Mouse (Mus musculus) kidney, embryonic 16.5 days (tissue): ENCODE measurements around the gene Erlin1. TPM values are rescaled to one million over a fixed set of nuclear protein-coding genes. Genes with fewer than 3 reads are reported as not detected.

Source experiments
- ATAC-seq: fragments of 200-750 bp; cut with Nextera tagmentation; 2 replicates; pipeline ENCODE4 v1.8.0; 2017; ENCODE audit warnings: moderate TSS enrichment; ENCODE audit not compliant: low FRiP score, low TSS enrichment
- H3K27ac ChIP-seq: fragments of 300-500 bp; sonication (generic); 2 replicates; pipeline ENCODE4 v1.5.1; 2014; ENCODE audit warnings: low read length
- H3K27me3 ChIP-seq: fragments of 300-500 bp; sonication (generic); 2 replicates; pipeline ENCODE4 v1.6.1; 2014; ENCODE audit warnings: low read length, control low read depth, mixed read lengths; ENCODE audit not compliant: insufficient read depth
- H3K36me3 ChIP-seq: fragments of 300-500 bp; sonication (generic); 2 replicates; pipeline ENCODE4 v1.6.1; 2014; ENCODE audit warnings: low read length, control low read depth, mixed read lengths; ENCODE audit not compliant: insufficient read depth
- H3K4me1 ChIP-seq: fragments of 300-500 bp; sonication (generic); 2 replicates; pipeline ENCODE4 v1.6.1; 2014; ENCODE audit warnings: low read length, control low read depth, mixed read lengths; ENCODE audit not compliant: insufficient read depth
- H3K4me2 ChIP-seq: fragments of 300-500 bp; sonication (generic); replicated peaks from 2 replicates; pipeline ENCODE4 v1.6.1; 2014; ENCODE audit warnings: low read depth, low read length
- H3K4me3 ChIP-seq: fragments of 300-500 bp; sonication (generic); 2 replicates; pipeline ENCODE4 v1.5.1; 2014; ENCODE audit warnings: mild to moderate bottlenecking, low read length
- H3K9ac ChIP-seq: fragments of 300-500 bp; sonication (generic); replicated peaks from 2 replicates; pipeline ENCODE4 v1.6.1; 2014; ENCODE audit warnings: low read length
- H3K9me3 ChIP-seq: fragments of 300-500 bp; sonication (generic); 2 replicates; pipeline ENCODE4 v1.6.1; 2016; ENCODE audit warnings: low read length, control low read depth
- WGBS: fragments of 180-500 bp; shearing (Covaris S2); extraction: QIAGEN DNeasy Blood & Tissue Kit; methylation state at CpG from one replicate; pipeline ENCODE4 v1.1.7; 2014; 5-methylcytosine and 5-hydroxymethylcytosine counted together
- polyA plus RNA-seq: library from polyadenylated mRNA; unstranded; fragments of >200 nt; fragmentation: Nextera tagmentation; extraction: Ambion mirVana; gene quantifications from 2 replicates; pipeline ENCODE4 v1.2.1, GENCODE M21; 2015

Gene Erlin1
- polyA plus RNA-seq, 1 experiment from 2014 or later: 57.7 TPM

GRCm38 (mm10) chr19:44067323-44068049 is 2.1 kb downstream of the Erlin1 start:
- Histone ChIP-seq H3K27ac (no peak overlapping the region), H3K9me3 (no peaks in the 10 kb centered on the region), H3K4me3 (peak overlapping the region; percentile 1; the same call in 1 of the 2 replicates), H3K4me2 (peak overlapping the region; percentile 85), H3K4me1 (peaks cover 19% of the 10 kb centered on the region; the same call in 1 of the 2 replicates), H3K27me3 (no peaks in the 10 kb centered on the region), H3K9ac (no peak overlapping the region), H3K36me3 (peaks cover 6% of the 10 kb centered on the region; the same call in 1 of the 2 replicates)
- no peak for ATAC-seq
- 53% methylated on average over 9 of the region's 9 CpGs for WGBS

- Histone ChIP-seq H3K4me2 (no peak overlapping the region), H3K9ac (no peak overlapping the region), H3K36me3 (peaks cover 15% of the 10 kb centered on the region), H3K4me1 (peaks cover 16% of the 10 kb centered on the region; the same call in 1 of the 2 replicates), H3K27ac (no peak overlapping the region), H3K27me3 (no peaks in the 10 kb centered on the region), H3K4me3 (no peak overlapping the region), H3K9me3 (no peaks in the 10 kb centered on the region)
- ATAC-seq: no peak
- WGBS: 92% methylated on average over 2 of the region's 2 CpGs
Observed at GRCm38 (mm10) chr19:44064734-44065133, 4.9 kb downstream of the Erlin1 start.

DNA sequence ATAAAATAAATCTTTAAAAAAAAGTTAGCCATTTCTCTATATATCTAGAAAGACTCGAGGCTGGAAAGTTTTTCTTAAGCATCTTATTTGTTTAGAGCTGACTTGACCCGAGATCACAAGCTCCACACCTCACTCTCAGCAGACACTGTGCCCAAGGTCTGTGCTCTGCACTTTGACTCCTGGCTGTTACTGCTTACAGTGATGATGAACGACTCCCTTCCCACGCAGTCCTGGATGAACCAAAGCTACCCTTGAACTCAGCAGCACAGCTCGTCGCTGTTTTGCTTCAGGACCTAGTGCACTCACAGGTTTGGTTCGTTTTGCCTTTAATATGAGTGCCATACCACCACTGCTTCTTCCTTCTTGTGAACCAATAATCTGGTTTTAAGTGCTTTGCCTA is 5.8 kb downstream of the Erlin1 start:
- no peak for ATAC-seq
- H3K9ac ChIP-seq: no peak overlapping the region
- peaks cover 20% of the 10 kb centered on the region for H3K36me3 ChIP-seq
- no peaks in the 10 kb centered on the region for H3K27me3 ChIP-seq
- no peak overlapping the region for H3K4me2 ChIP-seq
- no peak overlapping the region for H3K4me3 ChIP-seq
- no peak overlapping the region for H3K27ac ChIP-seq
- H3K9me3 ChIP-seq: no peaks in the 10 kb centered on the region
- 79% methylated on average over 7 of the region's 7 CpGs for WGBS
- H3K4me1 ChIP-seq: peaks cover 16% of the 10 kb centered on the region; the same call in 1 of the 2 replicates

DNA sequence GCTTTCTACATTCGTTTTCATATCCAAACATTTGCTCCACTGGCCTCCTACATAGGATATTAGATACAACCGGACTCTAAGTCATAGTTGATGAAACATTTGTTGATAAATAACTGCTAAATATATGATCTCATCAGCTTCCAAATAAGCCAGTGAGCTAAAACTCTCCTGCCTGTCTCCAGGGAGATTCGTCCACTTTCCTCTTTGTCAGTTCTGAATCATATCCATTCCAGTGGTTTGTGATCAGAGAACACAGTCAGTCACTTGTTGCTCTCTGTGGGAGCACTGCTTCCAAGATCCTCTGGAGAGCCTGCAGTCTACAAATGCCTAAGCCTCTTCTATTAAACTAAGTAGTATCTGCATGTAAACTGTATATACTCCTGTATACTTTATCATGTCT is 9.4 kb downstream of the Erlin1 start:
- H3K27me3 ChIP-seq: no peaks in the 10 kb centered on the region
- H3K27ac ChIP-seq: no peak overlapping the region
- no peaks in the 10 kb centered on the region for H3K9me3 ChIP-seq
- no peaks in the 10 kb centered on the region for H3K4me1 ChIP-seq
- no peak overlapping the region for H3K9ac ChIP-seq
- no peak overlapping the region for H3K4me2 ChIP-seq
- H3K36me3 ChIP-seq: peaks cover 32% of the 10 kb centered on the region
- no peak overlapping the region for H3K4me3 ChIP-seq
- ATAC-seq: no peak
- WGBS: 82% methylated on average over 3 of the region's 3 CpGs

DNA sequence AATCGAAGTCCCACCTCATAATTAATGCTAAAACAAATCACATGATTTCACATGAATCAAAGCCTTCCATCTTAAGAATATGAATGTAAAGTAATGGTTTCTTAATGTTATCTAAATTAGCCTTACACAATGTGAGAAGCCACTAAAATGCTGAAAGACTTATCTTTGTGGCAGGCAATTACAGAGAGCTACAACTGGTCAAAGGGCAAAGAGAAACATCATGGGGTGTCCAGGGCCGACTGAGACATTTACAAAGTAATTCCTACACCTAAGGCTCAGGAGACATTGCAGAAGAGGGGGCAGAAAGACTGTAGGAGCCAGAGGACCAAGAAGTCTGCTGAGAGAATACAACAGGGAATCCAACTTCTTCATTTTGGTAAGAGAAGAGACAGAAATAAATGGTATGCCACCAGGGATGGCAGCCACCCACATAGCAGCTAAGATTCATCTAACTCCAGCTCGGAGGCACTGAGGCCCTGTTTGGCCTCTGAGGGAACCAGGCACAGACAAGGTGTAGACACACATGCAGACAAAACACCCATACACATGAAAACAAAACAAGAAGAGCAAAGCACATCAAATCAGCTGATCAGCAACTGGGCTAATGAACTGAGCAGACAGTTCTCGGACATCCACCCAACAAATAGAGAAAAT is 14.3 kb downstream of the Erlin1 start:
- 69% methylated on average over 4 of the region's 4 CpGs for whole genome bisulfite sequencing

DNA sequence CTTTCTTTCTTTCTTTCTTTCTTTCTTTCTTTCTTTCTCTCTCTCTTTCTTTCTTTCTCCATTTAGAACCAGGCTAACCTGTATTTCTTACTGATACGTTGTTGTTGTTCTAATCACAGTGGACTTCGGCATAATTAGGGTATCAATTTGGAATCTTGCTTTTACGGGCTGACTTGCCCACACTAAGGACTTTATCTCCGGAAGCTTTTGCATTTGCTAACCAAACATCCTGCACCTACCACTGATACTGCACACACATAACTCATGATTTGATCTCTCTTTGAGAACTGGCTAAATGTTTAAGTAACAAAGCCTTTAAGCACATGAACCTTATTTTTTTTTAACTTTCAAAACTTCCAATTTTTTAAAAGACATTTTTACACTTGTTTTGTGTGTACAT is 19.2 kb downstream of the Erlin1 start:
- ATAC-seq: no peak
- no peak overlapping the region for H3K4me2 ChIP-seq

More for the DNA sequence above, 14.3 kb downstream of the Erlin1 start:
- no peak for ATAC-seq
- no peak overlapping the region for H3K4me2 ChIP-seq
- 0 out of 2 replicates have a peak overlapping the region, but pooled peaks have one; percentile 16 for H3K27ac ChIP-seq
- H3K4me1 ChIP-seq: no peaks in the 10 kb centered on the region
- no peak overlapping the region for H3K9ac ChIP-seq
- no peaks in the 10 kb centered on the region for H3K9me3 ChIP-seq
- no peak overlapping the region for H3K4me3 ChIP-seq
- peaks cover 22% of the 10 kb centered on the region for H3K36me3 ChIP-seq
- H3K27me3 ChIP-seq: no peaks in the 10 kb centered on the region

DNA sequence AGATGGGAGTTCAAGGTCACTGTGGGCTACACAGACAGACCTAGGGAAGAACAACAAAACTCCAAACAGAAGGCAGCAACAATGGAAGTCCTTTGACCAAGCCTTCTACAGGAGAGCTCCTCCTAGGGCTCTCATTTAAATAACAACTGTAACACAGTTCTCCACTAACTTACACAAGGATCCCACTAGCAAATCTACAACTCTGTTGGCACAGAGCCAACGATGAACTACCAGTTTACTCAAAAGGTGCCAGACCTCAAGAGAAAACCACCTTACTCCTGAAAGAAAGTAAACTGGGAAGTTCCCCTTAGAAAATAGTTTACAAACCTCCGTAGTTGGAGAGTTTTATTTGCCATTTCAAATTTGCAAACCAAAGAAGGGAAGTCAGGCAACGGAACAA is 20.3 kb downstream of the Erlin1 start:
- WGBS: 53% methylated on average over 3 of the region's 3 CpGs
- peaks cover 24% of the 10 kb centered on the region for H3K36me3 ChIP-seq
- no peak overlapping the region for H3K27ac ChIP-seq
- no peak overlapping the region for H3K4me2 ChIP-seq
- H3K4me3 ChIP-seq: no peak overlapping the region
- no peak overlapping the region for H3K9ac ChIP-seq
- no peaks in the 10 kb centered on the region for H3K27me3 ChIP-seq
- no peaks in the 10 kb centered on the region for H3K4me1 ChIP-seq
- no peaks in the 10 kb centered on the region for H3K9me3 ChIP-seq
- no peak for ATAC-seq

More for the DNA sequence above, 19.2 kb downstream of the Erlin1 start:
- WGBS: 81% methylated on average over 4 of the region's 4 CpGs
- Histone ChIP-seq H3K9me3 (no peaks in the 10 kb centered on the region), H3K36me3 (peaks cover 19% of the 10 kb centered on the region), H3K27me3 (no peaks in the 10 kb centered on the region), H3K4me3 (no peak overlapping the region), H3K9ac (no peak overlapping the region), H3K27ac (no peak overlapping the region), H3K4me1 (no peaks in the 10 kb centered on the region)

DNA sequence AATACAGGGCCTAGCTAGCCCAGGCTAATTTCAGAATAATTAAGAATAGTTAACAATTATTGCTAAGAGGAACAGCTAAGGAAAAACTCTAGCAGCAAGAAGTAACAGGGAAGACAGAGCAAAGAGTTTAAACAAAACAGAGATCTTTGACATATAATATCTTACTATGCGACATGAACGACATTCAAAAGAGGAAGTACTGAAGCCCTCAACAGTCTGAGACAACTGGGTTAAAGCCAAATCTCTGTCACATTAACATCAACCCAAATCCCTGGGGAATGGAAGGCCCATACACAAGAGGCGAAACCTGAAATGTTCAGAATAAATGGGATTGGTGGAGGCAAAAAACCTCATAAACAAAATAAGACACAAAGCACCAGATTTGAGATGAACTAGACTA is 23.7 kb downstream of the Erlin1 start:
- Histone ChIP-seq H3K4me1 (no peaks in the 10 kb centered on the region), H3K36me3 (peaks cover 20% of the 10 kb centered on the region), H3K27ac (no peak overlapping the region), H3K27me3 (no peaks in the 10 kb centered on the region), H3K9ac (no peak overlapping the region), H3K4me3 (no peak overlapping the region), H3K9me3 (no peaks in the 10 kb centered on the region), H3K4me2 (no peak overlapping the region)
- 76% methylated on average over 3 of the region's 3 CpGs for WGBS
- ATAC-seq: no peak

GRCm38 (mm10) chr19:44042121-44042520 is 27.5 kb downstream of the Erlin1 start:
- ATAC-seq: no peak
- WGBS: 88% methylated on average over 5 of the region's 5 CpGs
- no peak overlapping the region for H3K9ac ChIP-seq
- H3K36me3 ChIP-seq: peaks cover 30% of the 10 kb centered on the region
- H3K27me3 ChIP-seq: no peaks in the 10 kb centered on the region
- H3K9me3 ChIP-seq: no peaks in the 10 kb centered on the region
- no peak overlapping the region for H3K27ac ChIP-seq
- H3K4me1 ChIP-seq: no peaks in the 10 kb centered on the region
- no peak overlapping the region for H3K4me3 ChIP-seq
- no peak overlapping the region for H3K4me2 ChIP-seq

DNA sequence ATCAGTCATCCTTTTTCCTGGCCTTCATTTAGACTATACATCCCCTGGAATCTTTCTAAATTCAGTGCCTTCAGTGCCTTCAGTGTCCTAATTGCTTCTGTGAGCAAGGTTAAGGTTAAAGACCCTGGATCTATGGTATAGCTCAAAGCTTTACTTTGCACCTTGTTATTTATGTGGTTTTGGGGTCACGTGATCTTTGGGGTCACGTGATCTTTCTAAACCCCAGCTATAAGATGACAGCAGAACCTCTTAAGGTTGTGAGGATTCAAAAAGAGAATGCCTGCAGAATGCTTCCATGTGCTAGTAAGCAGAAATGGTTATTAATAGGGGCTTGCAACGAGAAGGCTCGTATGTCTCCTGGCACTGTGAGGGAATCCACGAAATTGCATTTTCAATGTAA is 36.2 kb downstream of the Erlin1 start:
- H3K4me3 ChIP-seq: no peak overlapping the region
- no peaks in the 10 kb centered on the region for H3K4me1 ChIP-seq
- no peak overlapping the region for H3K4me2 ChIP-seq
- no peaks in the 10 kb centered on the region for H3K27me3 ChIP-seq
- H3K27ac ChIP-seq: peak overlapping the region; percentile 60
- peaks cover 26% of the 10 kb centered on the region for H3K36me3 ChIP-seq
- 92% methylated on average over 5 of the region's 5 CpGs for WGBS
- ATAC-seq: no peak
- H3K9ac ChIP-seq: no peak overlapping the region
- no peaks in the 10 kb centered on the region for H3K9me3 ChIP-seq
